Mouse (Mus musculus) lung, embryonic 16.5 days (tissue): Measurements from ENCODE around the gene Gucy2c. TPM values are rescaled to one million over a fixed set of nuclear protein-coding genes. Genes with fewer than 3 reads are reported as not detected.

ENCODE experiments used
- ATAC-seq: fragments of 200-750 bp; cut with Nextera tagmentation; 2 replicates; pipeline ENCODE4 v1.8.0; 2017; ENCODE audit warnings: low read depth, mild to moderate bottlenecking, moderate library complexity
- H3K27ac ChIP-seq: fragments of 300-500 bp; sonication (generic); 2 replicates; pipeline ENCODE4 v1.5.1; 2014; ENCODE audit warnings: mild to moderate bottlenecking, control low read depth, low read length
- H3K27me3 ChIP-seq: fragments of 300-500 bp; sonication (generic); 2 replicates; pipeline ENCODE4 v1.6.1; 2014; ENCODE audit warnings: low read depth, low read length, mixed read lengths; ENCODE audit not compliant: control insufficient read depth, insufficient read depth
- H3K36me3 ChIP-seq: fragments of 300-500 bp; sonication (generic); 2 replicates; pipeline ENCODE4 v1.6.1; 2014; ENCODE audit warnings: low read length; ENCODE audit not compliant: control insufficient read depth, insufficient read depth
- H3K4me1 ChIP-seq: fragments of 300-500 bp; sonication (generic); replicated peaks from 2 replicates; pipeline ENCODE4 v1.6.1; 2014; ENCODE audit warnings: low read length, mixed read lengths; ENCODE audit not compliant: control insufficient read depth, insufficient read depth
- H3K4me2 ChIP-seq: fragments of 300-500 bp; sonication (generic); 2 replicates; pipeline ENCODE4 v1.6.1; 2014; ENCODE audit warnings: low read depth, low read length, control low read depth
- H3K4me3 ChIP-seq: fragments of 300-500 bp; sonication (generic); 2 replicates; pipeline ENCODE4 v1.5.1; 2014; ENCODE audit warnings: mild to moderate bottlenecking, low read length, control low read depth
- H3K9ac ChIP-seq: fragments of 300-500 bp; sonication (generic); 2 replicates; pipeline ENCODE4 v1.6.1; 2014; ENCODE audit warnings: low read length, control low read depth
- H3K9me3 ChIP-seq: fragments of 300-500 bp; sonication (generic); 2 replicates; pipeline ENCODE4 v1.6.1; 2016; ENCODE audit warnings: low read length; ENCODE audit not compliant: control insufficient read depth
- WGBS: fragments of 180-500 bp; shearing (Covaris S2); extraction: QIAGEN DNeasy Blood & Tissue Kit; methylation state at CpG from one replicate; pipeline ENCODE4 v1.1.7; 2014; 5-methylcytosine and 5-hydroxymethylcytosine counted together
- polyA plus RNA-seq: library from polyadenylated mRNA; unstranded; fragments of >200 nt; fragmentation: Nextera tagmentation; extraction: Ambion mirVana; gene quantifications from 2 replicates; pipeline ENCODE4 v1.2.1, GENCODE M21; 2015

Gucy2c gene
- polyA plus RNA-seq, 1 experiment from 2014 or later: 0.13 TPM

GRCm38 (mm10) chr6:136816826-136817225 lies 35.3 kb upstream of the Gucy2c start:
- Histone ChIP-seq H3K27me3 (no peaks in the 10 kb centered on the region), H3K4me1 (no peaks in the 10 kb centered on the region), H3K9me3 (no peaks in the 10 kb centered on the region), H3K4me2 (no peak overlapping the region), H3K36me3 (peaks cover 77% of the 10 kb centered on the region), H3K4me3 (no peak overlapping the region), H3K9ac (no peak overlapping the region), H3K27ac (no peak overlapping the region)
- WGBS: 89% methylated on average over 21 of the region's 21 CpGs
- no peak for ATAC-seq

- ATAC-seq: no peak
- Histone ChIP-seq H3K27me3 (no peaks in the 10 kb centered on the region), H3K36me3 (peaks cover 64% of the 10 kb centered on the region), H3K4me3 (no peak overlapping the region), H3K4me2 (no peak overlapping the region), H3K9ac (no peak overlapping the region), H3K27ac (no peak overlapping the region), H3K4me1 (no peaks in the 10 kb centered on the region), H3K9me3 (no peaks in the 10 kb centered on the region)
- 85% methylated on average over 7 of the region's 7 CpGs for WGBS
These were observed 33.8 kb upstream of the Gucy2c start for GRCm38 (mm10) chr6:136815381-136815780.

GRCm38 (mm10) chr6:136813117-136813516 lies 31.6 kb upstream of the Gucy2c start:
- Histone ChIP-seq H3K4me3 (no peak overlapping the region), H3K4me1 (peaks cover 3% of the 10 kb centered on the region; the same call in 1 of the 2 replicates), H3K27ac (0 out of 2 replicates have a peak overlapping the region, but pooled peaks have one; percentile 5), H3K27me3 (no peaks in the 10 kb centered on the region), H3K9ac (no peak overlapping the region), H3K36me3 (peaks cover 46% of the 10 kb centered on the region), H3K9me3 (no peaks in the 10 kb centered on the region), H3K4me2 (no peak overlapping the region)
- ATAC-seq: no peak
- 37% methylated on average over 4 of the region's 4 CpGs for WGBS

- no peaks in the 10 kb centered on the region for H3K27me3 ChIP-seq
- WGBS: 86% methylated on average over 10 of the region's 10 CpGs
- peaks cover 6% of the 10 kb centered on the region for H3K4me1 ChIP-seq
- no peak overlapping the region for H3K4me2 ChIP-seq
- ATAC-seq: no peak
- no peak overlapping the region for H3K4me3 ChIP-seq
- no peak overlapping the region for H3K9ac ChIP-seq
- H3K36me3 ChIP-seq: peaks cover 30% of the 10 kb centered on the region
- no peaks in the 10 kb centered on the region for H3K9me3 ChIP-seq
- no peak overlapping the region for H3K27ac ChIP-seq
These were observed 29.6 kb upstream of the Gucy2c start for GRCm38 (mm10) chr6:136811196-136811595.

GRCm38 (mm10) chr6:136809673-136810072 lies 28.1 kb upstream of the Gucy2c start:
- H3K9me3 ChIP-seq: no peaks in the 10 kb centered on the region
- H3K27me3 ChIP-seq: no peaks in the 10 kb centered on the region
- 51% methylated on average over 13 of the region's 13 CpGs for WGBS
- ATAC-seq: no peak
- H3K9ac ChIP-seq: peak overlapping the region; percentile 80; the same call in 1 of the 2 replicates
- H3K27ac ChIP-seq: no peak overlapping the region
- peaks cover 18% of the 10 kb centered on the region for H3K36me3 ChIP-seq
- peak overlapping the region; percentile 95 for H3K4me2 ChIP-seq
- peak overlapping the region; percentile 83 for H3K4me3 ChIP-seq
- H3K4me1 ChIP-seq: peaks cover 11% of the 10 kb centered on the region

- peak overlapping the region; percentile 73 for H3K27ac ChIP-seq
- H3K9me3 ChIP-seq: no peaks in the 10 kb centered on the region
- peak overlapping the region; percentile 80 for H3K9ac ChIP-seq
- no peak for ATAC-seq
- peaks cover 11% of the 10 kb centered on the region for H3K4me1 ChIP-seq
- H3K4me2 ChIP-seq: peak overlapping the region; percentile 95
- H3K4me3 ChIP-seq: peak overlapping the region; percentile 83
- H3K27me3 ChIP-seq: no peaks in the 10 kb centered on the region
- 8% methylated on average over 14 of the region's 14 CpGs for WGBS
- H3K36me3 ChIP-seq: peaks cover 13% of the 10 kb centered on the region
These were observed 27.5 kb upstream of the Gucy2c start for GRCm38 (mm10) chr6:136809077-136809476.

GRCm38 (mm10) chr6:136808631-136809046 lies 27.1 kb upstream of the Gucy2c start:
- Histone ChIP-seq H3K4me2 (peak overlapping the region; percentile 95), H3K36me3 (peaks cover 9% of the 10 kb centered on the region), H3K4me3 (peak overlapping the region; percentile 83), H3K27me3 (no peaks in the 10 kb centered on the region), H3K9me3 (no peaks in the 10 kb centered on the region), H3K27ac (peak overlapping the region; percentile 73), H3K4me1 (peaks cover 11% of the 10 kb centered on the region), H3K9ac (peak overlapping the region; percentile 80)
- WGBS: under 1% methylated on average over 28 of the region's 28 CpGs
- ATAC-seq: peak; percentile 4; the same call in 1 of the 2 replicates

GRCm38 (mm10) chr6:136808014-136808417 lies 26.5 kb upstream of the Gucy2c start, which contains the start of gene H2afj:
Gene H2afj, plus strand, starts transcription at chr6:136808244.
- Histone ChIP-seq H3K36me3 (peaks cover 6% of the 10 kb centered on the region; the same call in 1 of the 2 replicates), H3K4me1 (peaks cover 15% of the 10 kb centered on the region), H3K9ac (peak within 1 kb of the TSS; percentile 80), H3K9me3 (no peaks in the 10 kb centered on the region), H3K4me2 (peak within 1 kb of the TSS; percentile 95), H3K4me3 (peak within 1 kb of the TSS; percentile 83), H3K27me3 (no peaks in the 10 kb centered on the region), H3K27ac (peak within 1 kb of the TSS; percentile 96)
- peak; percentile 81 for ATAC-seq
- WGBS: under 1% methylated on average over 34 of the region's 34 CpGs

GRCm38 (mm10) chr6:136807395-136808013 lies 25.9 kb upstream of the Gucy2c start:
- Histone ChIP-seq H3K9ac (peak overlapping the region; percentile 67), H3K36me3 (0 out of 2 replicates have a peak, but pooled peaks cover 4% of the 10 kb centered on the region), H3K4me2 (peak overlapping the region; percentile 75), H3K27ac (peak overlapping the region; percentile 96), H3K4me1 (peaks cover 18% of the 10 kb centered on the region), H3K27me3 (no peaks in the 10 kb centered on the region), H3K9me3 (no peaks in the 10 kb centered on the region), H3K4me3 (peak overlapping the region; percentile 83)
- ATAC-seq: no peak
- 21% methylated on average over 18 of the region's 18 CpGs for WGBS
